Mouse (Mus musculus): ENCODE results near the gene Dohh. TPM values are rescaled to one million over a fixed set of nuclear protein-coding genes. Genes with fewer than 3 reads are reported as not detected.

Gene Dohh
- polyA plus RNA-seq, 1 experiment: 52.9 TPM

- TF ChIP-seq CTCF (IDR thresholded peaks at IDR 0.05; ENCODE audit: low read depth, low read length): no peak
- no peak for TF ChIP-seq POLR2A (IDR thresholded peaks at IDR 0.05; ENCODE audit: insufficient read depth, low read length)
- TF ChIP-seq EP300 (IDR thresholded peaks at IDR 0.05; ENCODE audit: insufficient read depth, low read depth, low read length): no peak
- peaks cover 2% of the 10 kb centered on the region for H3K4me1 ChIP-seq (ENCODE audit: control insufficient read depth, insufficient read depth, low read length)
- no peak overlapping the region for H3K27ac ChIP-seq (ENCODE audit: insufficient read depth, low read length)
- H3K36me3 ChIP-seq (ENCODE audit: control insufficient read depth, insufficient read depth, low read length, poor library complexity, severe bottlenecking): no peaks in the 10 kb centered on the region
- no peaks in the 10 kb centered on the region for H3K9me3 ChIP-seq (replicated peaks; ENCODE audit: control insufficient read depth, insufficient read depth, low read length, poor library complexity, severe bottlenecking)
- peak overlapping the region; percentile 64 for H3K4me3 ChIP-seq (ENCODE audit: low read depth, low read length)
- no peaks in the 10 kb centered on the region for H3K27me3 ChIP-seq (ENCODE audit: control insufficient read depth, insufficient read depth, low read length, poor library complexity, severe bottlenecking)
- H3K9ac ChIP-seq (ENCODE audit: low read depth, poor library complexity, severe bottlenecking): peak overlapping the region; percentile 73
These were observed 41.9 kb downstream of the Dohh start for GRCm38 (mm10) chr10:81426081-81426671.

- peak overlapping the region; percentile 73 for H3K9ac ChIP-seq (ENCODE audit: low read depth, poor library complexity, severe bottlenecking)
- H3K27ac ChIP-seq (ENCODE audit: insufficient read depth, low read length): no peak overlapping the region
- H3K4me1 ChIP-seq (ENCODE audit: control insufficient read depth, insufficient read depth, low read length): peaks cover 2% of the 10 kb centered on the region
- no peaks in the 10 kb centered on the region for H3K9me3 ChIP-seq (replicated peaks; ENCODE audit: control insufficient read depth, insufficient read depth, low read length, poor library complexity, severe bottlenecking)
- H3K27me3 ChIP-seq (ENCODE audit: control insufficient read depth, insufficient read depth, low read length, poor library complexity, severe bottlenecking): no peaks in the 10 kb centered on the region
- TF ChIP-seq POLR2A (IDR thresholded peaks at IDR 0.05; ENCODE audit: insufficient read depth, low read length): no peak
- H3K4me3 ChIP-seq (ENCODE audit: low read depth, low read length): peak overlapping the region; percentile 64
- H3K36me3 ChIP-seq (ENCODE audit: control insufficient read depth, insufficient read depth, low read length, poor library complexity, severe bottlenecking): no peaks in the 10 kb centered on the region
These were observed 42.7 kb downstream of the Dohh start for GRCm38 (mm10) chr10:81426897-81427296.

- Histone ChIP-seq H3K36me3 (ENCODE audit: control insufficient read depth, insufficient read depth, low read length, poor library complexity, severe bottlenecking) (no peaks in the 10 kb centered on the region), H3K27me3 (ENCODE audit: control insufficient read depth, insufficient read depth, low read length, poor library complexity, severe bottlenecking) (no peaks in the 10 kb centered on the region), H3K4me3 (ENCODE audit: low read depth, low read length) (peak overlapping the region; percentile 39), H3K4me1 (ENCODE audit: control insufficient read depth, insufficient read depth, low read length) (peaks cover 2% of the 10 kb centered on the region), H3K27ac (ENCODE audit: insufficient read depth, low read length) (no peak overlapping the region), H3K9me3 (replicated peaks; ENCODE audit: control insufficient read depth, insufficient read depth, low read length, poor library complexity, severe bottlenecking) (no peaks in the 10 kb centered on the region), H3K9ac (ENCODE audit: low read depth, poor library complexity, severe bottlenecking) (peak overlapping the region; percentile 73)
- TF ChIP-seq POLR2A (IDR thresholded peaks at IDR 0.05; ENCODE audit: insufficient read depth, low read length) (no peak), EP300 (IDR thresholded peaks at IDR 0.05; ENCODE audit: insufficient read depth, low read depth, low read length) (no peak), CTCF (IDR thresholded peaks at IDR 0.05; ENCODE audit: low read depth, low read length) (no peak)
These were observed 43.1 kb downstream of the Dohh start for GRCm38 (mm10) chr10:81427327-81427726.

GRCm38 (mm10) chr10:81427804-81428506, 43.7 kb downstream of the Dohh start:
- H3K36me3 ChIP-seq (ENCODE audit: control insufficient read depth, insufficient read depth, low read length, poor library complexity, severe bottlenecking): no peaks in the 10 kb centered on the region
- H3K27me3 ChIP-seq (ENCODE audit: control insufficient read depth, insufficient read depth, low read length, poor library complexity, severe bottlenecking): no peaks in the 10 kb centered on the region
- H3K9me3 ChIP-seq (replicated peaks; ENCODE audit: control insufficient read depth, insufficient read depth, low read length, poor library complexity, severe bottlenecking): no peaks in the 10 kb centered on the region
- TF ChIP-seq EP300 (IDR thresholded peaks at IDR 0.05; ENCODE audit: insufficient read depth, low read depth, low read length) (no peak), POLR2A (IDR thresholded peaks at IDR 0.05; ENCODE audit: insufficient read depth, low read length) (no peak), CTCF (IDR thresholded peaks at IDR 0.05; ENCODE audit: low read depth, low read length) (no peak)
- H3K27ac ChIP-seq (ENCODE audit: insufficient read depth, low read length): no peak overlapping the region
- H3K9ac ChIP-seq (ENCODE audit: low read depth, poor library complexity, severe bottlenecking): no peak overlapping the region
- H3K4me3 ChIP-seq (ENCODE audit: low read depth, low read length): no peak overlapping the region
- H3K4me1 ChIP-seq (ENCODE audit: control insufficient read depth, insufficient read depth, low read length): peaks cover 2% of the 10 kb centered on the region

GRCm38 (mm10) chr10:81428507-81428870, 44.3 kb downstream of the Dohh start:
- Histone ChIP-seq H3K36me3 (ENCODE audit: control insufficient read depth, insufficient read depth, low read length, poor library complexity, severe bottlenecking) (no peaks in the 10 kb centered on the region), H3K9me3 (replicated peaks; ENCODE audit: control insufficient read depth, insufficient read depth, low read length, poor library complexity, severe bottlenecking) (no peaks in the 10 kb centered on the region), H3K4me1 (ENCODE audit: control insufficient read depth, insufficient read depth, low read length) (peaks cover 4% of the 10 kb centered on the region), H3K27ac (ENCODE audit: insufficient read depth, low read length) (no peak overlapping the region), H3K4me3 (ENCODE audit: low read depth, low read length) (no peak overlapping the region), H3K9ac (ENCODE audit: low read depth, poor library complexity, severe bottlenecking) (no peak overlapping the region), H3K27me3 (ENCODE audit: control insufficient read depth, insufficient read depth, low read length, poor library complexity, severe bottlenecking) (no peaks in the 10 kb centered on the region)
- TF ChIP-seq POLR2A (IDR thresholded peaks at IDR 0.05; ENCODE audit: insufficient read depth, low read length) (no peak), CTCF (IDR thresholded peaks at IDR 0.05; ENCODE audit: low read depth, low read length) (no peak), EP300 (IDR thresholded peaks at IDR 0.05; ENCODE audit: insufficient read depth, low read depth, low read length) (no peak)

- TF ChIP-seq EP300 (IDR thresholded peaks at IDR 0.05; ENCODE audit: insufficient read depth, low read depth, low read length): no peak
- TF ChIP-seq CTCF (IDR thresholded peaks at IDR 0.05; ENCODE audit: low read depth, low read length): no peak
- TF ChIP-seq POLR2A (IDR thresholded peaks at IDR 0.05; ENCODE audit: insufficient read depth, low read length): no peak
- no peak overlapping the region for H3K27ac ChIP-seq (ENCODE audit: insufficient read depth, low read length)
- no peak overlapping the region for H3K4me3 ChIP-seq (ENCODE audit: low read depth, low read length)
- H3K9ac ChIP-seq (ENCODE audit: low read depth, poor library complexity, severe bottlenecking): no peak overlapping the region
- H3K9me3 ChIP-seq (replicated peaks; ENCODE audit: control insufficient read depth, insufficient read depth, low read length, poor library complexity, severe bottlenecking): no peaks in the 10 kb centered on the region
- H3K27me3 ChIP-seq (ENCODE audit: control insufficient read depth, insufficient read depth, low read length, poor library complexity, severe bottlenecking): no peaks in the 10 kb centered on the region
- peaks cover 5% of the 10 kb centered on the region for H3K4me1 ChIP-seq (ENCODE audit: control insufficient read depth, insufficient read depth, low read length)
- H3K36me3 ChIP-seq (ENCODE audit: control insufficient read depth, insufficient read depth, low read length, poor library complexity, severe bottlenecking): no peaks in the 10 kb centered on the region
These were observed 44.9 kb downstream of the Dohh start for GRCm38 (mm10) chr10:81429092-81429491.
